Mouse (Mus musculus): ENCODE results near the gene Tmem135. TPM values are rescaled to one million over a fixed set of nuclear protein-coding genes. Genes with fewer than 3 reads are reported as not detected.

Tmem135 gene
- polyA plus RNA-seq, 1 experiment from 2014 or later, result 29.4 TPM

- Histone ChIP-seq H3K27me3 (replicated peaks; ENCODE audit: control insufficient read depth, insufficient read depth, low read length) (no peaks in the 10 kb centered on the region), H3K9me3 (ENCODE audit: control insufficient read depth, low read length) (no peaks in the 10 kb centered on the region), H3K4me3 (ENCODE audit: low read length) (no peak overlapping the region), H3K9ac (ENCODE audit: low read depth, low read length) (no peak overlapping the region), H3K4me1 (ENCODE audit: control insufficient read depth, insufficient read depth, low read depth, low read length) (no peaks in the 10 kb centered on the region), H3K36me3 (ENCODE audit: control insufficient read depth, insufficient read depth, low read length) (no peaks in the 10 kb centered on the region), H3K27ac (ENCODE audit: low read depth, low read length) (no peak overlapping the region), H3K4me2 (ENCODE audit: low read length) (no peak overlapping the region)
- 91% methylated on average over 5 of the region's 5 CpGs for WGBS
- ATAC-seq, result no peak
These were observed 17.3 kb upstream of the Tmem135 start for GRCm38 (mm10) chr7:89421294-89421693.

- Histone ChIP-seq H3K4me3 (ENCODE audit: low read length) (no peak overlapping the region), H3K27me3 (replicated peaks; ENCODE audit: control insufficient read depth, insufficient read depth, low read length) (no peaks in the 10 kb centered on the region), H3K4me2 (ENCODE audit: low read length) (no peak overlapping the region), H3K4me1 (ENCODE audit: control insufficient read depth, insufficient read depth, low read depth, low read length) (no peaks in the 10 kb centered on the region), H3K9ac (ENCODE audit: low read depth, low read length) (no peak overlapping the region), H3K36me3 (ENCODE audit: control insufficient read depth, insufficient read depth, low read length) (no peaks in the 10 kb centered on the region), H3K27ac (ENCODE audit: low read depth, low read length) (no peak overlapping the region), H3K9me3 (ENCODE audit: control insufficient read depth, low read length) (no peaks in the 10 kb centered on the region)
- WGBS, result 58% methylated on average over 3 of the region's 3 CpGs
- ATAC-seq, result peak; percentile 29; the same call in 1 of the 2 replicates
These were observed 15.1 kb upstream of the Tmem135 start for GRCm38 (mm10) chr7:89418917-89419679.

GRCm38 (mm10) chr7:89418127-89418653, 14.2 kb upstream of the Tmem135 start:
- Histone ChIP-seq H3K4me3 (ENCODE audit: low read length) (no peak overlapping the region), H3K9me3 (ENCODE audit: control insufficient read depth, low read length) (no peaks in the 10 kb centered on the region), H3K4me2 (ENCODE audit: low read length) (no peak overlapping the region), H3K27me3 (replicated peaks; ENCODE audit: control insufficient read depth, insufficient read depth, low read length) (no peaks in the 10 kb centered on the region), H3K27ac (ENCODE audit: low read depth, low read length) (no peak overlapping the region), H3K9ac (ENCODE audit: low read depth, low read length) (no peak overlapping the region), H3K36me3 (ENCODE audit: control insufficient read depth, insufficient read depth, low read length) (no peaks in the 10 kb centered on the region), H3K4me1 (ENCODE audit: control insufficient read depth, insufficient read depth, low read depth, low read length) (no peaks in the 10 kb centered on the region)
- 64% methylated on average over 8 of the region's 8 CpGs for WGBS
- no peak for ATAC-seq

- no peak overlapping the region for H3K27ac ChIP-seq (ENCODE audit: low read depth, low read length)
- H3K36me3 ChIP-seq (ENCODE audit: control insufficient read depth, insufficient read depth, low read length), result no peaks in the 10 kb centered on the region
- no peaks in the 10 kb centered on the region for H3K4me1 ChIP-seq (ENCODE audit: control insufficient read depth, insufficient read depth, low read depth, low read length)
- H3K9me3 ChIP-seq (ENCODE audit: control insufficient read depth, low read length), result no peaks in the 10 kb centered on the region
- H3K4me2 ChIP-seq (ENCODE audit: low read length), result no peak overlapping the region
- 72% methylated on average over 2 of the region's 2 CpGs for WGBS
- no peak overlapping the region for H3K9ac ChIP-seq (ENCODE audit: low read depth, low read length)
- no peak overlapping the region for H3K4me3 ChIP-seq (ENCODE audit: low read length)
- ATAC-seq, result no peak
- H3K27me3 ChIP-seq (replicated peaks; ENCODE audit: control insufficient read depth, insufficient read depth, low read length), result no peaks in the 10 kb centered on the region
These were observed 13.7 kb upstream of the Tmem135 start for GRCm38 (mm10) chr7:89417707-89418106.

GRCm38 (mm10) chr7:89416027-89416426, 12.0 kb upstream of the Tmem135 start:
- H3K9me3 ChIP-seq (ENCODE audit: control insufficient read depth, low read length), result no peaks in the 10 kb centered on the region
- H3K4me2 ChIP-seq (ENCODE audit: low read length), result no peak overlapping the region
- no peak overlapping the region for H3K9ac ChIP-seq (ENCODE audit: low read depth, low read length)
- no peaks in the 10 kb centered on the region for H3K4me1 ChIP-seq (ENCODE audit: control insufficient read depth, insufficient read depth, low read depth, low read length)
- 86% methylated on average over 4 of the region's 4 CpGs for WGBS
- no peaks in the 10 kb centered on the region for H3K27me3 ChIP-seq (replicated peaks; ENCODE audit: control insufficient read depth, insufficient read depth, low read length)
- no peaks in the 10 kb centered on the region for H3K36me3 ChIP-seq (ENCODE audit: control insufficient read depth, insufficient read depth, low read length)
- H3K27ac ChIP-seq (ENCODE audit: low read depth, low read length), result no peak overlapping the region
- no peak overlapping the region for H3K4me3 ChIP-seq (ENCODE audit: low read length)
- no peak for ATAC-seq

GRCm38 (mm10) chr7:89412094-89412493, 8.1 kb upstream of the Tmem135 start:
- Histone ChIP-seq H3K9ac (ENCODE audit: low read depth, low read length) (no peak overlapping the region), H3K4me3 (ENCODE audit: low read length) (no peak overlapping the region), H3K4me1 (ENCODE audit: control insufficient read depth, insufficient read depth, low read depth, low read length) (no peaks in the 10 kb centered on the region), H3K36me3 (ENCODE audit: control insufficient read depth, insufficient read depth, low read length) (no peaks in the 10 kb centered on the region; the same call in 1 of the 2 replicates), H3K4me2 (ENCODE audit: low read length) (no peak overlapping the region), H3K27ac (ENCODE audit: low read depth, low read length) (no peak overlapping the region), H3K9me3 (ENCODE audit: control insufficient read depth, low read length) (no peaks in the 10 kb centered on the region), H3K27me3 (replicated peaks; ENCODE audit: control insufficient read depth, insufficient read depth, low read length) (no peaks in the 10 kb centered on the region)
- 81% methylated on average over 7 of the region's 7 CpGs for WGBS
- ATAC-seq, result no peak

- H3K9me3 ChIP-seq (ENCODE audit: control insufficient read depth, low read length), result no peaks in the 10 kb centered on the region
- H3K36me3 ChIP-seq (ENCODE audit: control insufficient read depth, insufficient read depth, low read length), result no peaks in the 10 kb centered on the region; the same call in 1 of the 2 replicates
- no peaks in the 10 kb centered on the region for H3K4me1 ChIP-seq (ENCODE audit: control insufficient read depth, insufficient read depth, low read depth, low read length)
- no peak overlapping the region for H3K4me2 ChIP-seq (ENCODE audit: low read length)
- no peak for ATAC-seq
- H3K27ac ChIP-seq (ENCODE audit: low read depth, low read length), result no peak overlapping the region
- H3K4me3 ChIP-seq (ENCODE audit: low read length), result no peak overlapping the region
- no peaks in the 10 kb centered on the region for H3K27me3 ChIP-seq (replicated peaks; ENCODE audit: control insufficient read depth, insufficient read depth, low read length)
- no peak overlapping the region for H3K9ac ChIP-seq (ENCODE audit: low read depth, low read length)
- WGBS, result 94% methylated on average over 3 of the region's 3 CpGs
These were observed 7.3 kb upstream of the Tmem135 start for GRCm38 (mm10) chr7:89411346-89411745.

GRCm38 (mm10) chr7:89410294-89410693, 6.3 kb upstream of the Tmem135 start:
- Histone ChIP-seq H3K4me2 (ENCODE audit: low read length) (no peak overlapping the region), H3K4me1 (ENCODE audit: control insufficient read depth, insufficient read depth, low read depth, low read length) (no peaks in the 10 kb centered on the region), H3K9me3 (ENCODE audit: control insufficient read depth, low read length) (no peaks in the 10 kb centered on the region), H3K27me3 (replicated peaks; ENCODE audit: control insufficient read depth, insufficient read depth, low read length) (no peaks in the 10 kb centered on the region), H3K4me3 (ENCODE audit: low read length) (no peak overlapping the region), H3K36me3 (ENCODE audit: control insufficient read depth, insufficient read depth, low read length) (no peaks in the 10 kb centered on the region; the same call in 1 of the 2 replicates), H3K27ac (ENCODE audit: low read depth, low read length) (no peak overlapping the region), H3K9ac (ENCODE audit: low read depth, low read length) (no peak overlapping the region)
- 77% methylated on average over 4 of the region's 4 CpGs for WGBS
- ATAC-seq, result no peak

GRCm38 (mm10) chr7:89407006-89407940, 3.3 kb upstream of the Tmem135 start:
- H3K27me3 ChIP-seq (replicated peaks; ENCODE audit: control insufficient read depth, insufficient read depth, low read length), result no peaks in the 10 kb centered on the region
- H3K9ac ChIP-seq (ENCODE audit: low read depth, low read length), result no peak overlapping the region
- peaks cover 8% of the 10 kb centered on the region for H3K4me1 ChIP-seq (ENCODE audit: control insufficient read depth, insufficient read depth, low read depth, low read length)
- H3K4me2 ChIP-seq (ENCODE audit: low read length), result no peak overlapping the region
- H3K9me3 ChIP-seq (ENCODE audit: control insufficient read depth, low read length), result no peaks in the 10 kb centered on the region
- no peak for ATAC-seq
- H3K4me3 ChIP-seq (ENCODE audit: low read length), result no peak overlapping the region
- no peak overlapping the region for H3K27ac ChIP-seq (ENCODE audit: low read depth, low read length)
- 92% methylated on average over 24 of the region's 24 CpGs for WGBS
- no peaks in the 10 kb centered on the region; the same call in 1 of the 2 replicates for H3K36me3 ChIP-seq (ENCODE audit: control insufficient read depth, insufficient read depth, low read length)

All from hindbrain, embryonic 16.5 days (tissue).